Mouse (Mus musculus) bone marrow, adult 2 months (tissue): ENCODE results near the gene Agap3.

Experiments used
- CTCF ChIP-seq: fragments of 200-500 bp; IDR thresholded peaks from 2 replicates; pipeline ENCODE4 v1.5.1; 2011; ENCODE audit warnings: low read length, control low read depth; ENCODE audit not compliant: control insufficient read depth, insufficient read depth
- POLR2A ChIP-seq: fragments of 200-500 bp; IDR thresholded peaks from 2 replicates; pipeline ENCODE4 v1.6.1; 2011; ENCODE audit warnings: low read depth, mild to moderate bottlenecking, control low read depth, low read length, borderline replicate concordance; ENCODE audit not compliant: control insufficient read depth

GRCm38 (mm10) chr5:24524522-24524921 lies 72.5 kb downstream of the Agap3 start:
- TF ChIP-seq POLR2A (no peak), CTCF (no peak)
